Mouse (Mus musculus) myocyte (in vitro differentiated cells): ENCODE measurements at regions not wholly inside any gene's neighbourhood (a gene's known extent, or its start where the extent isn't known, plus 50 kb on each side); places are given as distances from the start of the nearest gene placed in this dataset.
A peak's percentile ranks its signal among the peaks of the same experiment; 100 is the strongest.

Experiments
- H3K27me3 ChIP-seq: one replicate; pipeline ENCODE4 v1.6.1; 2011; ENCODE audit not compliant: control insufficient read depth, insufficient read depth, insufficient read length
- H3K36me3 ChIP-seq: one replicate; pipeline ENCODE4 v1.6.1; 2011; ENCODE audit not compliant: control insufficient read depth, insufficient read depth
- H3K4me2 ChIP-seq: one replicate; pipeline ENCODE4 v1.6.1; 2011; ENCODE audit warnings: low read depth, control low read depth
- H3K4me3 ChIP-seq: one replicate; pipeline ENCODE4 v1.5.1; 2011; ENCODE audit warnings: mild to moderate bottlenecking, control low read depth, moderate library complexity
- H3K79me2 ChIP-seq: one replicate; pipeline ENCODE4 v1.6.1; 2011; ENCODE audit not compliant: control insufficient read depth, insufficient read depth
- H3ac ChIP-seq: one replicate; pipeline ENCODE4 v1.6.1; 2011; ENCODE audit not compliant: control insufficient read depth, insufficient read length
- CEBPB ChIP-seq: IDR thresholded peaks from 2 replicates; pipeline ENCODE4 v1.6.1; 2011; ENCODE audit warnings: mild to moderate bottlenecking, moderate library complexity; ENCODE audit not compliant: poor library complexity, insufficient read depth, severe bottlenecking
- E2F4 ChIP-seq: IDR thresholded peaks from one replicate; pipeline ENCODE4 v1.6.1; 2011; ENCODE audit warnings: mild to moderate bottlenecking, control low read depth, moderate library complexity; ENCODE audit not compliant: insufficient read depth
- MAX ChIP-seq: IDR thresholded peaks from one replicate; pipeline ENCODE4 v1.6.1; 2011; ENCODE audit warnings: low read depth, mild to moderate bottlenecking, control low read depth
- MYOD1 ChIP-seq, 3 experiments: IDR thresholded peaks; one replicate each; pipeline ENCODE4 v1.6.1; 2011; ENCODE audit warnings: control low read depth in 2 of 3, low read depth in 2 of 3, mild to moderate bottlenecking in 2 of 3, moderate library complexity in 1 of 3; ENCODE audit not compliant: insufficient read length in 2 of 3, control insufficient read depth in 1 of 3
- MYOG ChIP-seq, 3 experiments: IDR thresholded peaks; one replicate each; pipeline ENCODE4 v1.6.1; 2011; ENCODE audit warnings: control low read depth in 2 of 3, low read depth in 2 of 3, mild to moderate bottlenecking in 2 of 3; ENCODE audit not compliant: insufficient read length in 2 of 3, control insufficient read depth in 1 of 3, insufficient read depth in 1 of 3
- POLR2A ChIP-seq: IDR thresholded peaks from one replicate; pipeline ENCODE4 v1.6.1; 2011; ENCODE audit warnings: low read depth, mild to moderate bottlenecking, control low read depth, moderate library complexity; ENCODE audit not compliant: insufficient read length
- POLR2AphosphoS2 ChIP-seq: IDR thresholded peaks from one replicate; pipeline ENCODE4 v1.6.1; 2011; ENCODE audit warnings: low read depth, control low read depth; ENCODE audit not compliant: insufficient read length
- REST ChIP-seq: IDR thresholded peaks from one replicate; pipeline ENCODE4 v1.6.1; 2011; ENCODE audit warnings: mild to moderate bottlenecking, control low read depth, moderate library complexity; ENCODE audit not compliant: insufficient read depth, insufficient read length
- SRF ChIP-seq: IDR thresholded peaks from one replicate; pipeline ENCODE4 v1.6.1; 2011; ENCODE audit warnings: low read depth; ENCODE audit not compliant: control insufficient read depth, insufficient read length
- TCF12 ChIP-seq: IDR thresholded peaks from one replicate; pipeline ENCODE4 v1.6.1; 2011; ENCODE audit warnings: mild to moderate bottlenecking, control low read depth; ENCODE audit not compliant: poor library complexity, insufficient read depth, severe bottlenecking
- TCF3 ChIP-seq: IDR thresholded peaks from one replicate; pipeline ENCODE4 v1.6.1; 2011; ENCODE audit warnings: low read depth, control low read depth; ENCODE audit not compliant: insufficient read length
- USF1 ChIP-seq: IDR thresholded peaks from one replicate; pipeline ENCODE4 v1.6.1; 2011; ENCODE audit warnings: low read depth, mild to moderate bottlenecking, control low read depth, moderate library complexity

GRCm38 (mm10) chr13:52127751-52128150 is 281.3 kb downstream of the Gadd45g start:
- H3K4me2 ChIP-seq = no peak overlapping the region
- no peak overlapping the region for H3K4me3 ChIP-seq
- no peaks in the 10 kb centered on the region for H3K36me3 ChIP-seq
- no peaks in the 10 kb centered on the region for H3K27me3 ChIP-seq
- TF ChIP-seq E2F4 = no peak
- TF ChIP-seq POLR2A = no peak
- no peak for TF ChIP-seq USF1
- TF ChIP-seq MAX = no peak
- TF ChIP-seq MYOD1 (IDR thresholded peaks at IDR 0.05; ENCODE audit: control insufficient read depth in 1 of 3, insufficient read length in 2 of 3, low read depth in 2 of 3) = no peak
- no peak for TF ChIP-seq CEBPB
- no peak for TF ChIP-seq POLR2AphosphoS2
- TF ChIP-seq SRF = no peak
- TF ChIP-seq MYOG (IDR thresholded peaks at IDR 0.05; ENCODE audit: control insufficient read depth in 1 of 3, insufficient read depth in 1 of 3, insufficient read length in 2 of 3, low read depth in 2 of 3) = no peak
- no peak for TF ChIP-seq TCF3
- no peak for TF ChIP-seq REST
- no peak overlapping the region for H3ac ChIP-seq
- no peaks in the 10 kb centered on the region for H3K79me2 ChIP-seq

DNA sequence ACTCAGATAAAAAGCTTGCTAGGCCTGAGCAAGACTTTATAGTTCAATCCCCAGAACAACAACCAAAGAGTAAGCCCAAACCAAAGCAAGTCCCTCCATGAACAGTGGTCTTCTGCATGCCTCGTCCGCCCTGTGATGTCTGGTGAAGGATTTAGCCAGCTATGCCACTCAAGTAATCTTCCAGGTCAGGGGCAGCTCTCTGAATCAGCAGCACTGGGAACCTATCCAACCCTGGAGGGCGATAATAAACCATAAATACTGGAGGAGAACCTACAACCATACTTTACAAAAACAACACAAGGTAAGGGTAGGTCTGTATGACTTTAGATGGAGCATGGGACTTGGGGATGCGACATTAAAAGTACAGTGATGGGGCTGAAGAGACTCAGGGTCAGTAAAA is 283.0 kb downstream of the Gadd45g start:
- TF ChIP-seq TCF3 = no peak
- TF ChIP-seq TCF12 = no peak
- TF ChIP-seq MYOG (IDR thresholded peaks at IDR 0.05; ENCODE audit: control insufficient read depth in 1 of 3, insufficient read depth in 1 of 3, insufficient read length in 2 of 3, low read depth in 2 of 3) = no peak
- no peak for TF ChIP-seq REST
- TF ChIP-seq E2F4 = no peak
- TF ChIP-seq CEBPB = no peak
- TF ChIP-seq SRF = no peak
- no peak for TF ChIP-seq MAX
- TF ChIP-seq USF1 = no peak
- TF ChIP-seq MYOD1 (IDR thresholded peaks at IDR 0.05; ENCODE audit: control insufficient read depth in 1 of 3, insufficient read length in 2 of 3, low read depth in 2 of 3) = no peak
- no peak for TF ChIP-seq POLR2AphosphoS2
- TF ChIP-seq POLR2A = no peak
- H3K27me3 ChIP-seq = no peaks in the 10 kb centered on the region
- H3K4me3 ChIP-seq = no peak overlapping the region
- H3K79me2 ChIP-seq = no peaks in the 10 kb centered on the region
- H3K36me3 ChIP-seq = no peaks in the 10 kb centered on the region
- no peak overlapping the region for H3K4me2 ChIP-seq
- H3ac ChIP-seq = no peak overlapping the region

DNA sequence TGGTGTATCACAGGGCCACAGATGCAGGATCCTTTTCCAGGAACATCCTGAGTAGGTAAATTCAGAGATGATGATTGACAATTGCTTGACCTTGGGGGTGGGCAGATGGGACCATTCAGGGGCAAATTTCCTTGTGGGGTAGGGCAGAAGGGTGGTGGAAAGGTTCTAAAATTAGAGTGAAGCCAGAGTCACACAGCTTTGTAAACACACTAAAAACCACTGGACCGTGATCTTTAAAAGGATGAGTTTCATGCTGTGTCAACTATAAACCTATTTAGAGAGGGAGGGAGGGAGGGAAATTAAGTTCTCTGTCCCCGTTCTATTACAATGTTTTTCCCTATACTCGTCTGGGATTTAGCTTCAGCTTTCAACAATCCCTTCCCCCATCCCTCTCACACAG is 286.7 kb downstream of the Gadd45g start:
- no peak overlapping the region for H3ac ChIP-seq
- no peaks in the 10 kb centered on the region for H3K36me3 ChIP-seq
- no peak for TF ChIP-seq MYOD1 (IDR thresholded peaks at IDR 0.05; ENCODE audit: control insufficient read depth in 1 of 3, insufficient read length in 2 of 3, low read depth in 2 of 3)
- TF ChIP-seq USF1 = no peak
- no peak for TF ChIP-seq POLR2A
- TF ChIP-seq E2F4 = no peak
- TF ChIP-seq SRF = no peak
- no peak for TF ChIP-seq REST
- TF ChIP-seq TCF3 = no peak
- TF ChIP-seq TCF12 = no peak
- TF ChIP-seq MAX = no peak
- TF ChIP-seq MYOG (IDR thresholded peaks at IDR 0.05; ENCODE audit: control insufficient read depth in 1 of 3, insufficient read depth in 1 of 3, insufficient read length in 2 of 3, low read depth in 2 of 3) = no peak
- no peak for TF ChIP-seq POLR2AphosphoS2
- TF ChIP-seq CEBPB = no peak
- H3K27me3 ChIP-seq = no peaks in the 10 kb centered on the region
- H3K79me2 ChIP-seq = no peaks in the 10 kb centered on the region
- no peak overlapping the region for H3K4me2 ChIP-seq
- H3K4me3 ChIP-seq = no peak overlapping the region

DNA sequence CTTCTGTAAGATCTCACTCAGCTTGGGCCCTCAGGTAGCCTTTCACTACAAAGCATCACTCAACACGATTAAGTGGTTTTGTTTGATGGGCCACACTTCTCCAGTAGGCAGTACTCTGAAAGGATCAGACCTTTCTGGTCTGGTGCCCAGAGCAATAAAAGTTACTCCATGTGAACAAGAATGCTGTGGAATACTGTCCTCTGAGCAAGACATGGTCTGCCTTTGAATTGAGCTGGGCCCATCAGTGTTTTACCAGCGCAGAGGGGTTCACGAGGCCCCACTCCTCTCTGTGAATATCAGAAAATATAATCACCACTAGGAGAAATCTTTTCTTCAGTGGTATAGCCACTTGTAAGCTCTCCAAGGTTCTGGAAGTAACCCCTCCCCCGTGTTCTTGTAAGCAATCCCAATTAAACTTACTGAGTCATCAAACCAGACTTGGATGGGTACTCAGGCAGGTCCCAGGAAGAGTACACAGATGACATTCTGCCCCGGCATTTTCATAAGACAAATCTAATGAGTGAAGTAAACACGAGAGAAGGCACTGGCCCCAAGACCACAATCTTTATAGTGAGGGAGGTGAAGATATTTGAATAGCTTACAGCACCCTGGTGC is 292.0 kb downstream of the Gadd45g start:
- no peaks in the 10 kb centered on the region for H3K36me3 ChIP-seq
- H3K79me2 ChIP-seq = no peaks in the 10 kb centered on the region
- H3ac ChIP-seq = no peak overlapping the region
- H3K4me3 ChIP-seq = no peak overlapping the region
- TF ChIP-seq MYOD1 (IDR thresholded peaks at IDR 0.05; ENCODE audit: control insufficient read depth in 1 of 3, insufficient read length in 2 of 3, low read depth in 2 of 3) = no peak
- TF ChIP-seq POLR2AphosphoS2 = no peak
- TF ChIP-seq SRF = no peak
- no peak for TF ChIP-seq TCF3
- no peak for TF ChIP-seq REST
- no peak for TF ChIP-seq CEBPB
- H3K27me3 ChIP-seq = no peaks in the 10 kb centered on the region
- peak overlapping the region; percentile 41 for H3K4me2 ChIP-seq

DNA sequence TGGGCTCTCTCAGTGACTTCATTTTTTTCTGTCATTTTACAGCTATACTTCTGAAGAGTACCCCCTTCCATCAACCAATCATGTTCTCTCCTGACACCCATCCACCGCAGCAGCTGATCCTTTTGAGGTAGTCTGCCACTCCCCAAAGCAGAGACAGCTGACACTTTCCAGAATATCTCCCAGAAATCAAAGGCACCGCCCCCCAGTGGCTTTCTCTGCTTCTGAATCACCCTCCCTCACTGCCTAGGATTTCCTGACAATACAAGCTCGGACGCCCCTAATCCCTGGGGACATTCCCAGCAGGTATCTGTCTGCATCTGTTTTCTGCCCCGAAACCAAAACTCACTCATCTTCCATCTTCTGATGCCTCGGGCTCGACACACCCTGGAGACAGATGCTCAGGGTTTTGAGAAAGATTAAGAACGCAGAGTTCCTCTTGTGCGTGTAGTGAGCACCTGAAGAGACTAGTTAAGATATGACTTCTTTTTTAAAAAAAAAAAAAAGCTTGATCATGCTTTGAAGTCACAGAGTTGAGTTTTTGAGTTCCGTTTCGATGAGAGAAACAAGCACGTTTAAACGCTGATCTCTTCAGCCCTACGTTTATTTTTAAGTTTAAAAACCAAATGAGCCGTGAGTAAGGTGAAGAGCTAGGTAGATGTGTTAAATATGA is 292.8 kb downstream of the Gadd45g start:
- Histone ChIP-seq H3K79me2 (no peaks in the 10 kb centered on the region), H3ac (no peak overlapping the region), H3K4me2 (peak overlapping the region; percentile 41), H3K27me3 (no peaks in the 10 kb centered on the region), H3K36me3 (no peaks in the 10 kb centered on the region), H3K4me3 (no peak overlapping the region)
- TF ChIP-seq SRF = no peak
- TF ChIP-seq TCF12 = peak; percentile 58
- peak; percentile 17 to 80 (median 70) for TF ChIP-seq MYOD1 (IDR thresholded peaks at IDR 0.05; ENCODE audit: control insufficient read depth in 1 of 3, insufficient read length in 2 of 3, low read depth in 2 of 3)
- no peak for TF ChIP-seq E2F4
- no peak for TF ChIP-seq TCF3
- TF ChIP-seq POLR2AphosphoS2 = no peak
- no peak for TF ChIP-seq CEBPB
- TF ChIP-seq USF1 = no peak
- TF ChIP-seq MYOG (IDR thresholded peaks at IDR 0.05; ENCODE audit: control insufficient read depth in 1 of 3, insufficient read depth in 1 of 3, insufficient read length in 2 of 3, low read depth in 2 of 3) = peak in 2 of 3 experiments; percentile 78 to 93
- no peak for TF ChIP-seq REST
- TF ChIP-seq POLR2A = no peak
- TF ChIP-seq MAX = no peak
